Mouse (Mus musculus): ENCODE data around the gene Dixdc1. TPM values are rescaled to one million over a fixed set of nuclear protein-coding genes. Genes with fewer than 3 reads are reported as not detected.

The Dixdc1 gene
- polyA plus RNA-seq, 1 experiment from 2014 or later: 33.7 TPM

DNA sequence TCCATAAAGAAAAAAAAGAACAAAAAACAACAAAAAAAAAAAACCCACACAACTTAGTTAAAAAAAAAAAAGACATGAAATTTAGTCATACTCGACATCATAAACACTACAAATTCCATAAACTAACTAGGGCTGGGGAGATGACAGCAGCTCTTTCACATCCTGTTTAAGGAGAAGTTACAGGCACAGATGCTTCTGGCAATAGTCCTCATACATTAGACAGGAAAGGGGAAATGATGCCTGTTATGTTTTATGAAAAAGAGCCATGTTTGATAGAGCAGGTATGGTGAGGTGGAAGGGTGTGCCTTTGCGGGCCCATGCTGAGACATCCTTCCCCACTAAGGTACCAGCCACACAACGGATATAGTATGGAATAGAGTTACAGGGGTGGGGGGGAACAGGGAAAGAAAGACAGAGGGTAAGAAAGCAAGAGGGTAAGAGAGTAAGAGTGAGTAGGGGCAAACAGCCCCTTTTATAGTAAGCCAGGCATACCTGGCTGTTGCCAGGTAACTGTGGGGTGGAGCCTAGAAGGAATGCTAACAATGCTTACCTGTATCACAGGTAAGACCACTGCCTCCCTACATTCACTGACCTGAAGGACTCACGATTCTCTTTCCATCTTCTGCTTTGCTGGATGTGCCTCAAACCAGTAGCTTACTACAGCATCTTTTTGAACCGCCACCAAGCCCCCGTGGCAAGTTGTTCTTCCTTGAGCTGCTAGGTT lies 22.4 kb upstream of the Dixdc1 start:
- Histone ChIP-seq H3K27ac (no peak overlapping the region), H3K36me3 (no peaks in the 10 kb centered on the region), H3K9me3 (replicated peaks) (no peaks in the 10 kb centered on the region), H3K4me1 (no peaks in the 10 kb centered on the region), H3K9ac (no peak overlapping the region), H3K4me3 (no peak overlapping the region), H3K27me3 (no peaks in the 10 kb centered on the region), H3K4me2 (replicated peaks) (no peak overlapping the region)
- ATAC-seq (ENCODE audit: low FRiP score): no peak
- 69% methylated on average over 6 of the region's 6 CpGs for WGBS

DNA sequence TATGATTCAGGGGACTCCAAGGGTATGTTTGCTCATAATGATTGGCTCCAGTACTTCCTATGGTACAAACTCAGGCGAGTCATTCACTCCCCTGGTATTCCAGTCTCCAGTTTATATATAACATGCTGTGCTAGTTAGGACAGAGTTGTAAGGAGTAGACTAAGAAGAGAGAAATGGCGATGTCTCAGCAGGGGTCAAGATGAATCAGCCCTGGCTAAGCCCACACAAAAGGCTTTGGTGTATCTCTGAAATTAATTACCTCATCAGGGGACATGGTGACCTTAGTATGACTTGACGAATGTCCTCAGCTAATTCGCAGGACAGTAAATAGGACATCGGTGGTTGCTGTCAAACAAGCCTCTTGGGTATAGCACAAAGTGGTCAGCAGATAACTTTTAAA lies 17.4 kb upstream of the Dixdc1 start:
- H3K27ac ChIP-seq: no peak overlapping the region
- H3K4me2 ChIP-seq (replicated peaks): no peak overlapping the region
- peaks cover 3% of the 10 kb centered on the region; the same call in 1 of the 2 replicates for H3K27me3 ChIP-seq
- 45% methylated on average over 5 of the region's 5 CpGs for WGBS
- no peaks in the 10 kb centered on the region for H3K4me1 ChIP-seq
- no peaks in the 10 kb centered on the region for H3K36me3 ChIP-seq
- H3K9me3 ChIP-seq (replicated peaks): no peaks in the 10 kb centered on the region
- no peak for ATAC-seq (ENCODE audit: low FRiP score)
- H3K9ac ChIP-seq: no peak overlapping the region
- no peak overlapping the region for H3K4me3 ChIP-seq

DNA sequence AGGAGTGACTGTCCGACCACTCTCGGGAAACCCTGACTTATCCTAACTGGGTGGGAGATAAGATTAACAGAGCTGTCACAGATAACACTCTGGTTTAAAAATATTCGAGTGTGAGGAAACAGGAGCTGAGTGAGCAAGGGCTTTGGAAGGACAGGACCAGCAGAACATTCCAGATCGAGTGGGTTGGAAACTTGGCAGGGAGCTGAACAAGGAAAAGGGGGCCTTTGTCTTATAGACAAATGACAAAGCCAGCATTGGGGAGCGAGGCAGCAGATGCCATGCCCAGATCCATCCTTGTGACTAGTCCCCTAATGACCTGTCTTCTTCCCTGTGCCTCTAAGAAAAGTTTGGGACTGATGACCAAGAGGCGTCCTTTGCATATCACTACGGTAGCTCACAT lies 14.6 kb upstream of the Dixdc1 start:
- Histone ChIP-seq H3K27ac (no peak overlapping the region), H3K36me3 (no peaks in the 10 kb centered on the region), H3K27me3 (peaks cover 3% of the 10 kb centered on the region; the same call in 1 of the 2 replicates), H3K4me3 (no peak overlapping the region), H3K9me3 (replicated peaks) (no peaks in the 10 kb centered on the region), H3K9ac (no peak overlapping the region), H3K4me1 (no peaks in the 10 kb centered on the region), H3K4me2 (replicated peaks) (no peak overlapping the region)
- 72% methylated on average over 7 of the region's 7 CpGs for WGBS
- no peak for ATAC-seq (ENCODE audit: low FRiP score)

DNA sequence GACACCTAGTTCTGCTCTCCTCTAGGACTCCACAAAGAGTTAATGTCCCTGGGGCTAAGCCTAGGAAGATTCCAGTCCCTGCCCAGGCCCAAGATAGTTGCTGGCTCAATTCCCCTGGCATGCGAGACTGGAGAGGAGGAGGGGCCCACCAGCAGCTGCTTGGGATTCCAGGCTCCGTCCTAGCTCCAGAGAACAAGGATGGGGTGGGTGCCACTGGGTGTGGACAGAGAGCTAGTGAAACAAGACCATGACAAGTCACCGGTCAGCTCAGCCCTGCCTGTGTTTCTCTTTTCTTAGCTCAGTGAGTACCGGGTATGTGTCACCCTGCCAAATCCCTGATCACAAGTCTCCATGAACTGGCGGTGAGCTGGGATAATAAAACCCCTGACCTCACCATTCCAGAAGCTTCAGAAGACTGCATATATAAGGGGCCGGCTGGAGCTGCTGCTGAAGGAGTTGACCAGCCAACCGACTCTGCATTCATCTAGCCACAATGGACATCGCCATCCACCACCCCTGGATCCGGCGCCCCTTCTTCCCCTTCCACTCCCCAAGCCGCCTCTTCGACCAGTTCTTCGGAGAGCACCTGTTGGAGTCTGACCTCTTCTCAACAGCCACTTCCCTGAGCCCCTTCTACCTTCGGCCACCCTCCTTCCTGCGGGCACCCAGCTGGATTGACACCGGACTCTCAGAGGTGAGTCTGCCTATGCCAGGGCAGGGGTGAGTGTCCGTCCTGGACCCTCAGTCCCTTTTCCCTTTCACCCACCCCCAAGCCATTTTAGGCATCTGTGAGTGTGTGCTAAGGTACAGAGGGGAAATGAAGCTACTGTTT lies 13.7 kb upstream of the Dixdc1 start:
- Histone ChIP-seq H3K9me3 (replicated peaks) (no peaks in the 10 kb centered on the region), H3K9ac (no peak overlapping the region), H3K4me3 (no peak overlapping the region), H3K36me3 (no peaks in the 10 kb centered on the region), H3K27me3 (peaks cover 6% of the 10 kb centered on the region; the same call in 1 of the 2 replicates), H3K27ac (no peak overlapping the region), H3K4me1 (no peaks in the 10 kb centered on the region), H3K4me2 (replicated peaks) (no peak overlapping the region)
- WGBS: 76% methylated on average over 17 of the region's 17 CpGs
- no peak for ATAC-seq (ENCODE audit: low FRiP score)

DNA sequence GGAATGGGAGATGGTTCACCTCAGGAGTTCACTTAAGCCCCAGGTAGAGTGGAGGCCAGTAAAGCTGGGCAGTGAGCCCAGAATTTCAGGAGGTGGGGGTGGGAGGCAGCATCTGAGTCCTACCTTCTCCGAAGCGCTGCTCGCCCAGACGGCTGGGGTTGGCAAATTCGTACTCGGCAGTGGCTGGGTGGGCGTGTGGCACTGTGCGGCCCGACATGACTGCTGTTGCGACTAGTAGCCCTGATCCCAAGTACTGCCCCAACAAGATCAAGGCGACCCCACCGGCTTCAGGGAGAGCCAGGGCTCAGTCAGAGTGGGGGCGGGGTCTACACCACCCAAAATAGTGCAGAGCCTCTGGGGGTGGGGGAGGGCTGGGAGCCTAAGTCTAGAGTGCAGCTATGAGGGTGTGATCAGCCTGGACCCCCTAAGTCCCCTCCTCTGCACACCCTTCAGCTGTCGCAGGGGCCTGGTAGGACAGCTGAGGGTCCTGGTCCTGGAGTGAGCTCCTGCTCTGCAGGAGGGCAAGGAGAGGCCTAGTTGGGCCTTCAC lies 12.8 kb upstream of the Dixdc1 start, which contains the start of gene Hspb2:
TSS of gene Hspb2 (minus strand) at position 301 of the 549 bp plus-strand sequence.
- no peak for ATAC-seq (ENCODE audit: low FRiP score)
- no peaks in the 10 kb centered on the region for H3K4me1 ChIP-seq
- H3K27me3 ChIP-seq: peaks cover 7% of the 10 kb centered on the region; the same call in 1 of the 2 replicates
- WGBS: 64% methylated on average over 14 of the region's 14 CpGs
- H3K27ac ChIP-seq: no peak within 1 kb of the TSS
- no peak within 1 kb of the TSS for H3K4me3 ChIP-seq
- no peaks in the 10 kb centered on the region for H3K36me3 ChIP-seq
- H3K4me2 ChIP-seq (replicated peaks): no peak within 1 kb of the TSS
- H3K9me3 ChIP-seq (replicated peaks): no peaks in the 10 kb centered on the region
- H3K9ac ChIP-seq: no peak within 1 kb of the TSS

DNA sequence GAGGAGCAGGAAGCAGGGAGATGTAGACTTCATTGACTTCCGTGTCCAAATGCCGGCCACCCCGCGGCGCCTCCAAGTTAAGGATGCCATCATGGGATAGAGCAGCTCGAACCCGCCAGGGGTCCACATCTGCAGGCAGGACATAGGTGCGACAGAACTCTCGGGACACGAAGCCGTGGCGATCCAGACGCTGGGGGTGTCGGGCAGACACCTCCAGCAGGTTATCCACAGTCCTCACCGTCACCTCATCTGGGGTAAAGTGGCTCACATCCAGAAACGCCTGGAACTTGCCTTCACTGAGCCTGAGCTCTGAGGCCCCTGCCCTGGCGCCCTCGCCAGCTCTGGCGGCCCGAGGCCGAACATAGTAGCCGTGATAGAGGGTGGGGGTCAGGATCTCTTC lies 12.0 kb upstream of the Dixdc1 start, which contains the start of gene Cryab:
TSS of gene Cryab (plus strand) at position 3 of the 400 bp plus-strand sequence.
- Histone ChIP-seq H3K36me3 (no peaks in the 10 kb centered on the region), H3K4me3 (no peak within 1 kb of the TSS), H3K9ac (no peak within 1 kb of the TSS), H3K27me3 (peaks cover 14% of the 10 kb centered on the region), H3K4me1 (peaks cover 2% of the 10 kb centered on the region; the same call in 1 of the 2 replicates), H3K27ac (no peak within 1 kb of the TSS), H3K4me2 (replicated peaks) (no peak within 1 kb of the TSS), H3K9me3 (replicated peaks) (no peaks in the 10 kb centered on the region)
- WGBS: 76% methylated on average over 22 of the region's 22 CpGs
- no peak for ATAC-seq (ENCODE audit: low FRiP score)

DNA sequence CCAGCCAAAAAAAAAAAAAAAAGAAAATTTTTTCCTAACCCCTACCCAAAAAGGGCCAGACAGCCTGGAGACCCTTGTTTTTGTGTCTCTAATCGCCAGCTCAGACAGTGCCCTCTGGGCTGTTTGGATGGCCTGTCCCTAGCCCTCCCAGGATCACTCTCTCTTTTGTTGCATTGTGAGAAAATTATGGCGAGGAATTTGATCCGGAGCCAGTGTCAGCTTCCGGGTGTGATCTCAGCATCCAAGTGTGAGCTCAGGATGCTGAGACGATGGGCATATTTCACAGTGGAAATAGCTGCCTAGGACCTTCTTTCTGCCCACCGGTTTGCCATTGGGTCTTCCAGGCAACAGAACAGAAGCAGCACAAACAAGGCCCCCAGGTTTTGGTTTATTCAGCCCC lies 11.4 kb upstream of the Dixdc1 start:
- no peaks in the 10 kb centered on the region for H3K36me3 ChIP-seq
- no peak overlapping the region for H3K4me3 ChIP-seq
- no peaks in the 10 kb centered on the region for H3K9me3 ChIP-seq (replicated peaks)
- peaks cover 7% of the 10 kb centered on the region for H3K4me1 ChIP-seq
- H3K27me3 ChIP-seq: peaks cover 20% of the 10 kb centered on the region
- H3K27ac ChIP-seq: no peak overlapping the region
- no peak for ATAC-seq (ENCODE audit: low FRiP score)
- no peak overlapping the region for H3K4me2 ChIP-seq (replicated peaks)
- WGBS: 71% methylated on average over 6 of the region's 6 CpGs
- no peak overlapping the region for H3K9ac ChIP-seq

DNA sequence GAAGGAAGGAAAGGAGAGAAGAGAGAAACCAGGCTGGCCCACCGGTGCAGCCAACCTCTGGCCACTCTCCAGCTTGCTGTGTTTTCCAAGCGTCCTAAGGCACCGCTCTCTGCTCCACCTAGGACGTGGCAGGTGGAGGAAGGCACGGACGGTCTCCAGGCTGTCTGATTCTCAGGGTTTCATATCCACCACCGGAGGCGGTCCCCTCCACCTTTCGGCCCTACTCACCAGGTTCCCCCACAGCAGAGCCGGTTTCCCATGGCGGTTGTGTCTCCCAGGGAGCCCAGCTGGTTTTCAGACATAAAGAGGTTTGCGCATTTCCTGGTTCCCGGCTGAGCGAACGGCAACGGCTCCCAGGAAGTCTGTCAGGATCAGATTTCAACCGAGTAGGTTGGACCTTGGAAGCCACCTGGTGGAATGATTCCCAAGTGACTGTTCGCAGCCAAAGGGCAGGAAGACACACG lies 6.9 kb upstream of the Dixdc1 start, which contains the start of gene 2310030G06Rik:
TSS of gene 2310030G06Rik (minus strand) at position 323 of the 464 bp plus-strand sequence.
- no peak for ATAC-seq (ENCODE audit: low FRiP score)
- Histone ChIP-seq H3K27me3 (peaks cover 25% of the 10 kb centered on the region), H3K4me1 (peaks cover 7% of the 10 kb centered on the region), H3K9me3 (replicated peaks) (no peaks in the 10 kb centered on the region), H3K27ac (no peak within 1 kb of the TSS), H3K36me3 (no peaks in the 10 kb centered on the region), H3K4me3 (peak within 1 kb of the TSS; percentile 28), H3K9ac (peak within 1 kb of the TSS; percentile 48; the same call in 1 of the 2 replicates), H3K4me2 (replicated peaks) (peak within 1 kb of the TSS; percentile 55)
- WGBS: 3% methylated on average over 19 of the region's 19 CpGs

DNA sequence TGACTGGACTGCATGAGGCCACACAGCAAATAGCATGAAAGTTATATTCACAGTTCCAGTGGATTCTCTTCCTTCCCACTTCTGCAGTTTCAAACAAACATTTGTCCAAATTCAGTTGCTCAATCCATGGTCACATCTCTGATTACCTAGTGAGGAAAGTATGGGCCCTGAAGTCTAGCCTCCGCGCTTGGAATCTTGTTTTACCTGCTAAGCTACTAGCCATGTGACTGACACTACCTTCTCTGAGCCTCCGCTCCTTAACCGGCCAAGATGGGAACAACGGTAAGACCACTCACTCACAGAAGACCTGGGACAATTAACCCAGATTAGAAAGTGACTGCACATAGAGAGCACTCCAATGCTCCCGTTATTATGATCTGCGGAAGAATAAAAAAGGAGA lies 6.5 kb upstream of the Dixdc1 start:
- ATAC-seq (ENCODE audit: low FRiP score): no peak
- H3K4me3 ChIP-seq: peak overlapping the region; percentile 28
- H3K27me3 ChIP-seq: peaks cover 25% of the 10 kb centered on the region
- H3K27ac ChIP-seq: no peak overlapping the region
- peak overlapping the region; percentile 55 for H3K4me2 ChIP-seq (replicated peaks)
- H3K36me3 ChIP-seq: no peaks in the 10 kb centered on the region
- H3K9ac ChIP-seq: no peak overlapping the region
- 14% methylated on average over 7 of the region's 7 CpGs for WGBS
- no peaks in the 10 kb centered on the region for H3K9me3 ChIP-seq (replicated peaks)
- peaks cover 7% of the 10 kb centered on the region for H3K4me1 ChIP-seq

DNA sequence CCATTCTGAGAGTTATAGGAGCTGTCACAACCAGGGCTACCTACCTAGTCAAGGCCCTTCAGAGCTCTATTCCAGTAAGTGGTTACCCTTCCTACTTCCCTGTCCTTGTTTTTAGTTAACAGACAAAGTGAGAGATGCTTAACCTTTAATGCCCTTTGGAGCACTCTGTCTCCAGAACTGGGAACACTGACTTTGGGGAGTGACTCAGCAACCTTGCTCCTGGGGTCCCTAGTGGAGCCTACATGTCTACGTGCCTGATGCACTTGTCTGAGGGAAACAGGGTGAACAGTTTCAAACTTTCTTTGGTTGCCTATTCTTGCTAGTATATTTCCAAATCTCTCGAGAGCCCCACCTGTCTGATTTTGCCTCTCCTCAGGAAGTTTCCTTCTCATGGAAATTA lies 3.4 kb upstream of the Dixdc1 start:
- Histone ChIP-seq H3K4me2 (replicated peaks) (no peak overlapping the region), H3K27me3 (peaks cover 23% of the 10 kb centered on the region), H3K9me3 (replicated peaks) (no peaks in the 10 kb centered on the region), H3K36me3 (no peaks in the 10 kb centered on the region), H3K27ac (no peak overlapping the region), H3K4me1 (peaks cover 15% of the 10 kb centered on the region), H3K4me3 (no peak overlapping the region), H3K9ac (no peak overlapping the region)
- no peak for ATAC-seq (ENCODE audit: low FRiP score)
- WGBS: 77% methylated on average over 2 of the region's 2 CpGs

DNA sequence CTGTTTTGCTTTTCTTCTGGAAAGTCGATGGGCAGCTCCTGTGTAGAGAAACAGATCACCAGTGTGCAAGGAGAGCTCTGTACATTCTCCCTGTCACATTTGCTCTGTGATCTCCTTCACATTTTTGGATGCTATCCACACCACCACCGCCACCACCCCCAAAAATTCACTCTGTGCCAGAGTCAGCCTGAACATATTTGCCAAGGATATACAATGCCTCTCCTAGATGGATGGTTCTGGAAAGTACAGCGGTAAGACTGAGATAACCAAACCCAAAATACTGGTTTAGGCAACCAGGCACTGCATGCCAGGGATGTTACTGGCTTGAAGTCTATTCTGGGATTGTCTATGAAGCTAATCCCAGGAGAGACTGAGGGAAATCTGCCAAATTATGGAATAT lies 2.9 kb upstream of the Dixdc1 start:
- ATAC-seq (ENCODE audit: low FRiP score): no peak
- H3K27me3 ChIP-seq: peaks cover 23% of the 10 kb centered on the region
- no peak overlapping the region for H3K9ac ChIP-seq
- WGBS: 83% methylated on average over 3 of the region's 3 CpGs
- no peak overlapping the region for H3K4me3 ChIP-seq
- peaks cover 15% of the 10 kb centered on the region for H3K4me1 ChIP-seq
- H3K4me2 ChIP-seq (replicated peaks): no peak overlapping the region
- no peaks in the 10 kb centered on the region for H3K9me3 ChIP-seq (replicated peaks)
- H3K27ac ChIP-seq: no peak overlapping the region
- H3K36me3 ChIP-seq: no peaks in the 10 kb centered on the region
